Mouse (Mus musculus) lung, postnatal 25 days (tissue): Measurements from ENCODE around the gene Ckb.

ENCODE experiments used
- DNase-seq: peaks from one replicate; pipeline ENCODE4 v3.0.0; 2022; ENCODE audit warnings: low spot score

Gene Ckb

DNA sequence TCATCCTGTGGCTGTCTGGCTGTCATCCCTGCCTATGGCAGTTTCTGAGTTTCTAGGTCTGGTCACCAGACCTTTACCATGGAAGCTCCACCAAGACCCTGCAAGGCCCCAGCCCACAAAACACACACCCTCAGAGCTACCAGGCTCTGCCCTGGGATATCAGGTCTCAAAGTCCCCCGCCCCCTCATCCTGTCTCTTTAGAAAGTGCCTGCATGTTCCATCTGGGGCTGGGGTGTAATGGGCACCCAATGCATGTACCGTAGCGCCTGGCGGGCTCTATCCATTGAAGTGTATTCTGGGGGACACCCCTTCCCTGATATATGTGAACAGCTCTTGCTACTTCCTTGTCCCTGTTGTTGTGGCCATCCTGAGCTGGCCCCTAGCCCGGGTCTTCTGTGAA lies 20.8 kb upstream of the Ckb start:
- no peak for DNase-seq

DNA sequence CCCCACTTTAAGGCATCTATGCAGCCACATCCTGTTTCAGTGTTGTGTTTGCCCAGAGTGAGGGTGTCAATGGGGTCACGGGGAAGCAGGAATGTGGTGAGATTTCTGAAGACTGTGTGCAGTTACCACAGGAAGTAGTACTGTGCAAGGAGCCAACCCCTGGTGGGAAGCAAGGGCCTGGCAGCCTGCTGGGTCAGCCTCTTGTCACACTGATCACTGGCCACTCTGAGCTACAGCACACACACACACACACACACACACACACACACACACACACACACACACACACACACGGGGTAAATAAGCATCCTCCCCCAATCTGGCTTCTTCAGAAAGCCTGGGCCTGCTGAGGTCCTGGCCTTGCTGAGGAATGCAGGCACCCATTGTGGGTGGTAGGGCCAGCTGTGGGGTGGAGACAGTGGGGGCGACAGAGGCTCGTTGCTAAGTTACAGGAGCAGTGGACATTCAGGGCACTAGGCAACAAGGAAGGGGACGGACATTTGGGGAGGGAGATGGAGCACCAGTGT lies 19.3 kb upstream of the Ckb start:
- peak; percentile 42 for DNase-seq

DNA sequence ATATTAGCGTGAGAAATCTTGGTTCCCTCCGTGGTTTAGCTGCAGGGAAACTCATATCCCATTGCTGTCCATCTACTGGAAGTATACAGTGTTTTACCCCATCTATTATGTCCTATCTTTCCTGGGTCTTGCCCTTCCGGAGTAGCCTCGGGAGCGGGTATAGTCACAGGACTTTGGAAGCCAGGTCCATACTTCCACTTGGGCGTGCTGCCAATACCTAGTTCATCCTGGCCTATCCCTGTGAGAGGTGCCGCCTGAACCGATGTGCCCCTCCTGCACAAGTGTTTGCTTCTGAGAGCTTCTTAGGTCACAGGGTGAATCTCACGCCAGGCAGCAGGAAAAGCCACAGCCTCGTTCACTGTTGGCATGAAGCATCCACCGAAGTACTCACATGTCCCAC lies 17.3 kb upstream of the Ckb start:
- DNase-seq: no peak

GRCm38 (mm10) chr12:111688069-111688428 lies 15.9 kb upstream of the Ckb start:
- no peak for DNase-seq

DNA sequence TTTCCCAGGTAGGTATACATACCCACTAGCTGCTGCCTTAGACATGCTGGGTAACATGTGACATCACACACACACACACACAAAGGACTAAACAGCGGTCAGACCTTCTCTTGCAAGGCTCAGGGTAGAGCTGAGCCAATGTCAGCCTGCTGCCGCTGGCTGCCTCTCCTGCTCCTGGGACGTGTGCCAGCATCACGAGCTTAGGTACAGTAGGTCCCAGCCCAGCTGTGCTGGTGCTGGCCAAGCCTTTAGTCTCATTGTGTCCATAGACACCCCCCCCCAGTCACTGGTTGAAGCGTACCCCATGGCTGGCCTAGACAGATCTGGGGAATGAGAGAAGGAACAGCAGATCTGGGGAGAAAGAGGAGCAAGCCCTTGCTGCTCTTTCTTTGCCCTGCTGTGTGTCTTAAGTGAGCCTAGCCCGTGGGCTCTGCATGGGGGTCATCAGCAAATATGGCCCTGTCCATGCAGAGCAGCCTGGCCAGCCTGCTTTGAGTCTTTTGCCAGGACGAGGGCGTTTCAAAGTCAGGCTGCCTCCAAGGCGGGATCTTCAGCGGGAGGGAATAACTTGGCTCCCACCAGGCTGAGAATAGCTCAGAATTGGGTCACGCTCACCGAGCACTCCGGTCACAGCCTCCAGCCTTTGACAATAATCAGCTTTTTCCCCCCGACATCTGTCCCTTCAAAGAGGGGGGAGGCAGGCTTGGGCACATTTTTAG lies 15.4 kb upstream of the Ckb start:
- DNase-seq: peak; percentile 64

DNA sequence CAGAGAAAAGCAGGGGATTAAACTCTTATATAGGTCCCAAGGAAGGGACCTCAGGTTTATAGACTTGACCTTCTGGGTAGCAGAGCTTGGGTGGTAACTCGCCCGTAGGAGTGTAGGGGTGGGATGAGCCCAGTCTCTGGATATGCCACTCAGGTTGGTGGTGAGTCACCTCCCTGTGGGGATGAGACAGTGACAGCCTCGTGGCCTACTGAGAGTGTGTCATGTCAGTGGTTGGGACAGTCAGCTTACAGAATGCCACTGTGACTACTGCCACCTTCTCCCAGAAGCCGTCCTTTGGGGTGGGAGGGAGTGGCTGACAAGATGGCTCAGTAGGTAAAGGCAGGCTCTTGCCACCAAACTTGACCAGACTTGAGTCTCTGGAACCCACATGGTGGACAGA lies 14.3 kb upstream of the Ckb start:
- DNase-seq: no peak

DNA sequence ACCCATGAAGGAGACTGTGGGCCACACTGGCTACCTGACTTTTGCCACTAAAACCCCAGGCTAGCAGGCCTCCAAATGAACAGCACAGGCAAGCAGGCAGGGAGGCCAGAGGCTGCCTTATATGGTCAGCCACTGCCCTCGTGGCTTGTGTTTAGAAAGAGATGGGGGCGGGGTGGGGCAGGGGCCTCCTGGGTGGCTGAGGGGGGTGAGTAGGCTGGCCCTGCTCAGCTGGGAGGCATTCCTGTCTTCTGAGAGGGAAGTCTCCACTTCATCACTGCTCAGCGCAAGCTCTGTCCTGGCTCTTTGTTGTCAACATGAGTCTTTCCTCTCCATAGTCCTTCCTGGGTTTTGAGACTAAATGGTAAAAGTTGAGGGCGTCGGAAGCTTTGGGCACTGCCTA lies 10.7 kb upstream of the Ckb start:
- DNase-seq: no peak

DNA sequence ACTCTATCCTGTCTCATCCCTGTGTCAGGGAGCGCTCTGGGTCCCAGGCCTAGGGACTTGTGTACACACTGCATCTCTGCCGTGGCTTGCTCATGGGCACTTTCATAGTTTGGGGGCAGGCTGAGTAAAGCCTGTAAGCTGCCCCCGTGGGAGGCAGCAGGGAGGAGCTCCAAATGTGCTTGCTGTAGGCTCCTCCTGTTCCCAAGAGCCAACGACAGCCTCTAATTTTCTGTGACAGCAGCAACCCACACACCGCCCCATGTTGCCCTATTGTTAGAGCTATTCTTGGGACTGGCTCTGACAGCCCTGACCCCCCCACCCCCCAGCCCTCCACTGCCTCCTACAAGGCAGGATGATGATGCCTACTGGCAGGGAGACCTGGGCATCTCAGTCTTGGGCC lies 9.9 kb upstream of the Ckb start:
- DNase-seq: no peak

DNA sequence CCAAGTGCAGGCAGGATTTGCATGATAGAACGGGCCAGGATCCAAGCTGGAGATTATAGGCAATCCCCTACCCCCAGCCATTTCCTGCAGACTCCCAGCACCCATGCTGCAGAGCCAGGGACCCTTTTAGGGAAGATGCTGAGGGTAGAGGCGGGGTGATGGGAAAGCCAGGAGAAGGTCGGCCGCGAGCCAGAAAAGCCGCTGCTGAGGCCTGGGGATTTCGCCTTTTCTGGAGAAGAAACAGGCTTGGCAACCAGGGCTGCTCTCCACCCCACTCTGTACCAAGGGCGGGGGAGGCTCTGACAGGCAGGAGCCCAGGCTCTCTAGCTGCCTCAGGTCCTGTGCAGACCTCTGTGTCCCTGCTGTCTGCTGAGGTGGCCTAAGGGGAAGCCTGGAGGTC lies 9.2 kb upstream of the Ckb start:
- no peak for DNase-seq

- DNase-seq: no peak
Measured at GRCm38 (mm10) chr12:111680661-111681060, 8.5 kb upstream of the Ckb start.

GRCm38 (mm10) chr12:111678997-111679396 lies 6.9 kb upstream of the Ckb start:
- DNase-seq: no peak

GRCm38 (mm10) chr12:111678670-111678933 lies 6.5 kb upstream of the Ckb start:
- no peak for DNase-seq

DNA sequence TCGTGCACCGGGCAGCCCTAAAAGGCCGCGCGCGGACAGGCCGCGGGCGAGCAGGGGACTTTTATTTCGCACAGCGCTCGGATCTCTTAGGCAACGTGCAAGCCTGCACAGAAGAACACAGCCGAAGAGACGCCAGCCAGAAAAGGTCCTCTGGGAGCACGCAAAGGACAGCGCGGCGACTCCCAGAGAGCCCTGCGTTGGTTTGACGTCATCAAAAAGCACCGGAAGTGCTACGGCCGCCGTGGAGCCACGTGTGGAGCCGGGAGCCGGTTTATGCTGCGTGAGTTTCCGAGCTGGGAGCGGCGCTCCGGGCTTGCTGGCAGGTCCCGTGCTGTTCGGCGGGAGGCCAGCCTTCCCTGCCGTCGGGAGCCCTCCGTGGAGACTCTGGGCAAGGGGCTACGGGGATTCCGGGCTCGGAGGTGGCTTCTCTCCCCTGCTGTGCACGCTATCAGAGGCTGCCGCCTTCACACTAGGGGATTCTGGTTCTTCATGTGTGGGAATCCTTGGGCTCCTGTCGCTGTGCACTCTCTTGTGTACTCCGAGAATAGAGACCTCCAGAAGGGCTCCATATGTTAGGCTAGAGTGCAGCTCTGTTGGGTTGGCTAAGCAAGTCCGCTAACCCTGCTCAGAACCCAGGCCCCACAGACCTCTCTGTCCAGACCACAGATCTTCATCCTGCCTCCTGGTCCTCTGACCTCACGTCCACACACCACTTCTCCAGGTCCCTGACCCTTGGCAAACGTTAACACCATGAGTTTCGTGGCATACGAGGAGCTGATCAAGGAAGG lies 5.9 kb upstream of the Ckb start, which contains the start of gene Trmt61a:
Gene Trmt61a, plus strand, starts transcription at position 224 of the 788 bp plus-strand sequence.
- DNase-seq: peak; percentile 91

GRCm38 (mm10) chr12:111677421-111677820 lies 5.3 kb upstream of the Ckb start:
- DNase-seq: no peak

DNA sequence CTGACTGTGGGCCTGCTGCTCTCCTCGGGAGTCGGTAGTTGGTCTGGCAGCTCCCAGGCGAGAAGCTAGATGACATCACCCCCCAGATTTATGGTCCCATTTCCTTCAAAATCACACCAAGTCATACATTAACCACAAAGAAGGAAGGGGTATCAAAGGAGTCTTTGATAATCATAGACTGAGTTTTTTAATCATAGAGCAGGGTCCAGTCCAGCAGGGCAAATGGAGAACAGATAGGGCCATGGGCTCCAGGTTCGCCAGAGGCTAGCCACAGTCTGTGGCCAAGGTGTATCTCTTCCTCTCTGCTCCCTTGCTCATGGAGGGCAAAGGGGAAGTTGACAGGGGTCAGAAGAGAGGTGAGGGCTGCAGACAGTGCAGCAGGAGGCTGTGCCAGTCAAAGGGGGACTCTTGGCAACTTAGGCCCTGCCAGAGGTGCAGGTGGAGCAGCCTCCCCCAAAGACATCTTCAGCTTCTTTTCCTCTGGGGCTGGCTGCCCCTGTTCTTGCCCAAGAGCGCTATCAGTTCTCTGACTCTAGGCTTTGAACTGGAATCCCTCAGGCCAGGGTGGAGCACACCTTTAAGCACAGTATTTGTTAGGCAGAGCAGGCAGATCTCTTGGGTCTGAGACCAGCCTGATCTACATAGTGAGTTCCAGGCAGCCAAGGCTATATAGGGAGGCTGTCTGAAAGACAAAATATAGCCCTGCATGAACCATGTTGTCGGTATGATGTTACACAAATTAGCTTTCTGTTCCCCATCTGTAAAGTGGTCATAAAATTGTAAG lies 3.9 kb upstream of the Ckb start:
- no peak for DNase-seq

- no peak for DNase-seq
Measured at GRCm38 (mm10) chr12:111674850-111675486, 2.8 kb upstream of the Ckb start.

GRCm38 (mm10) chr12:111672581-111672980 lies 443 bp upstream of the Ckb start:
- DNase-seq: no peak

DNA sequence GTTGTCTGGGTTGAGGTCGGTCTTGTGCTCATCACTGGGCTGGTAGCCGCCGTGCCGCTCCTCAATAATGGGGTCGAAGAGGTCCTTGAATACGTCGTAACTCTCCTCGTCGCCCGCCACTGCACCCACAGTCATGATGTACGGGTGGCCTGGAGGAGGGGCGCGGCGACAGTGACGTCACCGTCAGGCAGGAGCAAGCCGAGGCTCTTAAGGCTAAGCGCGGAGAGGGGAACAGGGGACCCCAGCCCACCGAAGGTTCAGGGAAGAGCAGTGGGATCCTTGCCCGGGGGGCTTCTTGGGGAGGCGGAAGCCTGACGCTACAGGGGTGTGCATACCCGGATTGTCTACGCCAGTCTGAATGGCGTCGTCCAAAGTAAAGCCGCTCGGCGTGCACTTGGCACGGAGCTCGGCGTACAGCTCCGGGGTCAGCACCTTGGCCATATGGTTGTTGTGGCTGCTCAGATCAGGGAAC lies 671 bp downstream of the Ckb start:
- peak; percentile 37 for DNase-seq

DNA sequence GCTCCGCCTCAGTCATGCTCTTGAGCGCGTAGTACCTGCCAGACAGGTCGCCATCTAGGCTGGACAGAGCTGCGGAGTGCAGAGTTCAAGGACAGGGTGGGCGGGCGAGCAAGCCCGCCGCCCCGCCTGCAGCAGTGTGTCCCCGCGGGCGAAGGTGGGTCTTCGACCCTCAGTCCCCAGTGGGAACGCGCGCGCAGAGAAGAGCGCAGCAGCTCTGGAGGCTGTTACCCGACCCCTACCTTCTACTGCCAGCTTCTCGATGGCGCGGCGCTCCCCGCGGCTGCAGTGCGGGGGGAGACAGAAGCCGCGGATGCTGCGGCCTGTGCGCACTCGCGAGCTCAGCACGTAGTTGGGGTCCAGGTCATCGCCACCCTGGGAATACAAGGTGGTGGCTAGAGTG lies 1.2 kb downstream of the Ckb start:
- DNase-seq: no peak

DNA sequence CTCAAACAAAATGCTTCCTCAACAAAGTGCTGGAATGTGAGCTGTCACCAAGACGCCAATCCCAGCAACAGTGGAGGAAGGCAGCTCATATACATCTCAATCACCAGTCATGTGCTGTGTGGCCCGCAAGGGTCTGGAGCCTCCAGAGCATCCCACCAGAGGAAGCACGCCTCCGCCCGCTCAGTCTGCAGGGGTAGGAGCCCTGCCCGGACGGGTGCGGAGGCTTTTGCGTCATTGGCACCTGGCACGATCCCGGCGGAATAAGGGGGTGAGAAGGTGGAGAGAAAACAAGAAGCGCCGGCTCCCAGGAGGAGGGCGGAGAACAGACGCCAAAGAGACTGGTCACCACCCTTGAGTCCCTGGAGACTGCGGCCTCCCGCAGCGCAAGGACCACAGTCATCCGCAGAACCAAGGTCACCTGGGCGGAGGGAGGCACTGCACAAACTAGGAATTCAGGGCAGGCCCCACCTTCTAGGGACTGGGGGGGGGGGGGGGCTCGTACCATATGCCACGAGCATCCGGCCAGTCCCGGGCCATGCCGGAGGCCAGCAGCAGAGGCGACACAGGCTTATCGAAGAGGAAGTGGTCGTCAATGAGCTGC lies 1.7 kb downstream of the Ckb start:
- no peak for DNase-seq

- DNase-seq: no peak
Measured at GRCm38 (mm10) chr12:111669961-111670360, 2.2 kb downstream of the Ckb start.
